Mouse (Mus musculus) E14TG2a.4 (cell line): ENCODE results near the gene Acyp1.

Experiments used
- H3K27me3 ChIP-seq: 2 replicates; pipeline ENCODE4 v1.6.1; 2014; ENCODE audit warnings: low read length, control low read depth; ENCODE audit not compliant: insufficient read depth
- H3K36me3 ChIP-seq: 2 replicates; pipeline ENCODE4 v1.6.1; 2014; ENCODE audit warnings: low read length, control low read depth; ENCODE audit not compliant: insufficient read depth
- H3K4me1 ChIP-seq: replicated peaks from 2 replicates; pipeline ENCODE4 v1.6.1; 2014; ENCODE audit warnings: low read depth, low read length, control low read depth
- H3K4me3 ChIP-seq: replicated peaks from 2 replicates; pipeline ENCODE4 v1.5.1; 2014; ENCODE audit warnings: mild to moderate bottlenecking, low read length
- H3K9me3 ChIP-seq: 2 replicates; pipeline ENCODE4 v1.6.1; 2014; ENCODE audit warnings: low read length, control low read depth
- CTCF ChIP-seq: conservative IDR thresholded peaks from 2 replicates; pipeline ENCODE4 v1.5.1; 2014; ENCODE audit warnings: low read length
- NANOG ChIP-seq: IDR thresholded peaks from 2 replicates; pipeline ENCODE4 v1.6.1; 2014; ENCODE audit warnings: borderline replicate concordance, low read length, mixed read lengths
- POU5F1 ChIP-seq: IDR thresholded peaks from 2 replicates; pipeline ENCODE4 v1.6.1; 2014; ENCODE audit warnings: low read length, borderline replicate concordance

Gene Acyp1

GRCm38 (mm10) chr12:85298127-85298834, 10.0 kb upstream of the Acyp1 start:
- H3K4me3 ChIP-seq, result no peak overlapping the region
- TF ChIP-seq NANOG (no peak), CTCF (no peak)
- peaks cover 6% of the 10 kb centered on the region; the same call in 1 of the 2 replicates for H3K27me3 ChIP-seq
- peaks cover 19% of the 10 kb centered on the region for H3K4me1 ChIP-seq
- H3K36me3 ChIP-seq, result peaks cover 34% of the 10 kb centered on the region
- H3K9me3 ChIP-seq, result peaks cover 14% of the 10 kb centered on the region

- H3K36me3 ChIP-seq, result peaks cover 27% of the 10 kb centered on the region
- peaks cover 19% of the 10 kb centered on the region for H3K4me1 ChIP-seq
- no peak overlapping the region for H3K4me3 ChIP-seq
- peaks cover 6% of the 10 kb centered on the region; the same call in 1 of the 2 replicates for H3K27me3 ChIP-seq
- TF ChIP-seq POU5F1 (no peak), CTCF (no peak), NANOG (no peak)
- peaks cover 14% of the 10 kb centered on the region for H3K9me3 ChIP-seq
Observed at GRCm38 (mm10) chr12:85297345-85297997, 9.2 kb upstream of the Acyp1 start.

DNA sequence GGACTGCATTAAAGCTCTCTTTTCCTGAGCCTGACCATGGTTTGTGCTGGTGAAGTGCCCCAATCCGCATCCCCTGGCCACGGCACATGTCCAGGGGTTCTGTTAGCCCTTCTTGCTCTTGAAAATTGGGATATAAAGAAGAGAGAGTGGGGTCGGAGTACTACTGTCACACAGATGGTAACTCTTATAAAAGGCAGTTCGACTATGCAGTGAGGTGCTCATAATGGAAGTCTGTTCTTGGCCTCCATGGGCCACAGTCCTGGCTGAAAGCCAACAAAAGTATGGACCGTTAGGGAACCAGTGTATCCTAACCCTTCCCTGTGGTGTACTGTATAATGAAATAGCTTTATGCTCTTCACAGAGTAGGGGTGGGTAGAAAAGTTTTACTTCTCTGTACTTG, 8.7 kb upstream of the Acyp1 start:
- Histone ChIP-seq H3K9me3 (peaks cover 14% of the 10 kb centered on the region), H3K27me3 (peaks cover 6% of the 10 kb centered on the region; the same call in 1 of the 2 replicates), H3K4me3 (0 out of 2 replicates have a peak overlapping the region, but pooled peaks have one; percentile 68), H3K4me1 (peaks cover 19% of the 10 kb centered on the region), H3K36me3 (peaks cover 22% of the 10 kb centered on the region)
- TF ChIP-seq CTCF, result no peak

DNA sequence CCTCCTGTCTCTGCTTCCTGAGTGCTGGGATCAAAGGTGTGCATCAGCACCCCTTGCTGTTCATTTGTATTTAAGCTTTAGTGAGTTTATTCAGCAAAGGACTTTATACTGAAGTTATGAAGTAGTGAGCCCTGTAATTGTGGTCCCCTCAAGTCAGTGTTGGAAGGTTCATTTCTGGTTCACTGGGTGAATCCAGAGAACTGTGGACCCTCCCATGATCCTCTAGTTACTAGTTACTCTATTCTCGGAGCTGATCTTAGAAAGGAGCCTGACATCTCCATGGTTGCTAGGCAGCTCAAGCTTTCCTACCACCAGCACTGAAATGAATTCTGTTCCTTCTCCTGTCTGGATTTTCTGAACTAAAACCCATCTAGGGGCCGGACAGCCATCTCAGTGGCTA, 7.3 kb upstream of the Acyp1 start:
- TF ChIP-seq POU5F1, result no peak
- TF ChIP-seq CTCF, result no peak
- TF ChIP-seq NANOG, result no peak
- Histone ChIP-seq H3K9me3 (peaks cover 14% of the 10 kb centered on the region), H3K27me3 (peaks cover 11% of the 10 kb centered on the region), H3K36me3 (peaks cover 8% of the 10 kb centered on the region), H3K4me1 (peaks cover 24% of the 10 kb centered on the region), H3K4me3 (no peak overlapping the region)

GRCm38 (mm10) chr12:85292906-85293305, 4.7 kb upstream of the Acyp1 start:
- Histone ChIP-seq H3K9me3 (peaks cover 14% of the 10 kb centered on the region), H3K27me3 (peaks cover 31% of the 10 kb centered on the region), H3K4me1 (peaks cover 42% of the 10 kb centered on the region), H3K4me3 (no peak overlapping the region), H3K36me3 (no peaks in the 10 kb centered on the region)
- TF ChIP-seq CTCF (no peak), NANOG (no peak), POU5F1 (no peak)

GRCm38 (mm10) chr12:85292288-85292687, 4.0 kb upstream of the Acyp1 start:
- Histone ChIP-seq H3K27me3 (peaks cover 31% of the 10 kb centered on the region), H3K4me1 (peaks cover 44% of the 10 kb centered on the region), H3K9me3 (peaks cover 14% of the 10 kb centered on the region), H3K4me3 (no peak overlapping the region), H3K36me3 (no peaks in the 10 kb centered on the region)
- no peak for TF ChIP-seq CTCF
- no peak for TF ChIP-seq NANOG
- TF ChIP-seq POU5F1, result no peak

- H3K4me1 ChIP-seq, result peaks cover 41% of the 10 kb centered on the region
- H3K27me3 ChIP-seq, result peaks cover 30% of the 10 kb centered on the region
- H3K9me3 ChIP-seq, result peaks cover 14% of the 10 kb centered on the region
- no peaks in the 10 kb centered on the region for H3K36me3 ChIP-seq
- TF ChIP-seq CTCF, result no peak
- no peak for TF ChIP-seq NANOG
- TF ChIP-seq POU5F1, result no peak
- no peak overlapping the region for H3K4me3 ChIP-seq
Observed at GRCm38 (mm10) chr12:85291541-85291940, 3.3 kb upstream of the Acyp1 start.

- H3K27me3 ChIP-seq, result peaks cover 27% of the 10 kb centered on the region
- no peaks in the 10 kb centered on the region for H3K36me3 ChIP-seq
- H3K4me3 ChIP-seq, result peak overlapping the region; percentile 80; the same call in 1 of the 2 replicates
- H3K4me1 ChIP-seq, result peaks cover 34% of the 10 kb centered on the region
- TF ChIP-seq POU5F1 (no peak), CTCF (no peak), NANOG (no peak)
- peaks cover 14% of the 10 kb centered on the region for H3K9me3 ChIP-seq
Observed at GRCm38 (mm10) chr12:85290633-85291032, 2.4 kb upstream of the Acyp1 start.
